Mouse (Mus musculus): ENCODE results near the gene Pla2g2f. TPM values are rescaled to one million over a fixed set of nuclear protein-coding genes. Genes with fewer than 3 reads are reported as not detected.

Pla2g2f gene
- total RNA-seq, 2 experiments from 2014 or later: 0.10 TPM; not detected in 1

GRCm38 (mm10) chr4:138755983-138756382 lies 1.4 kb downstream of the Pla2g2f start:
- no peak for DNase-seq

GRCm38 (mm10) chr4:138755439-138755838 lies 2.0 kb downstream of the Pla2g2f start:
- DNase-seq: no peak

- no peak for DNase-seq
These were observed 3.0 kb downstream of the Pla2g2f start for GRCm38 (mm10) chr4:138754432-138754831.

GRCm38 (mm10) chr4:138753608-138754007 lies 3.8 kb downstream of the Pla2g2f start:
- peak; percentile 12 for DNase-seq

GRCm38 (mm10) chr4:138752603-138753002 lies 4.8 kb downstream of the Pla2g2f start:
- no peak for DNase-seq

GRCm38 (mm10) chr4:138748369-138749072 lies 8.9 kb downstream of the Pla2g2f start:
- peak; percentile 56 for DNase-seq

GRCm38 (mm10) chr4:138747851-138748250 lies 9.6 kb downstream of the Pla2g2f start:
- DNase-seq: no peak

GRCm38 (mm10) chr4:138746866-138747265 lies 10.6 kb downstream of the Pla2g2f start:
- DNase-seq: no peak

GRCm38 (mm10) chr4:138745884-138746283 lies 11.5 kb downstream of the Pla2g2f start:
- DNase-seq: no peak

- DNase-seq: no peak
These were observed 18.1 kb downstream of the Pla2g2f start for GRCm38 (mm10) chr4:138739136-138739851.

GRCm38 (mm10) chr4:138737031-138737430 lies 20.4 kb downstream of the Pla2g2f start, which contains the start of gene Ubxn10:
TSS of gene Ubxn10 (minus strand) at chr4:138737167.
- DNase-seq: no peak

- no peak for DNase-seq
These were observed 22.6 kb downstream of the Pla2g2f start for GRCm38 (mm10) chr4:138734863-138735262.

GRCm38 (mm10) chr4:138734105-138734504 lies 23.3 kb downstream of the Pla2g2f start:
- DNase-seq: no peak

- DNase-seq: no peak
These were observed 28.3 kb downstream of the Pla2g2f start for GRCm38 (mm10) chr4:138729018-138729703.

- DNase-seq: peak; percentile 11
These were observed 31.7 kb downstream of the Pla2g2f start for GRCm38 (mm10) chr4:138725751-138726150.

- peak; percentile 73 for DNase-seq
These were observed 32.3 kb downstream of the Pla2g2f start for GRCm38 (mm10) chr4:138725127-138725461.

GRCm38 (mm10) chr4:138724354-138725126 lies 32.9 kb downstream of the Pla2g2f start, which contains the start of gene Pla2g2c:
TSS of gene Pla2g2c (plus strand) at chr4:138724792.
- no peak for DNase-seq

GRCm38 (mm10) chr4:138723493-138724281 lies 33.7 kb downstream of the Pla2g2f start:
- peak; percentile 43 for DNase-seq

GRCm38 (mm10) chr4:138719264-138719596 lies 38.2 kb downstream of the Pla2g2f start:
- no peak for DNase-seq

- DNase-seq: no peak
These were observed 38.7 kb downstream of the Pla2g2f start for GRCm38 (mm10) chr4:138718586-138719263.

- DNase-seq: no peak
These were observed 40.7 kb downstream of the Pla2g2f start for GRCm38 (mm10) chr4:138716697-138717096.

Data from heart, postnatal 4 days (tissue).